Mouse (Mus musculus) cerebellum, adult 2 months (tissue): ENCODE measurements around the gene Olfr1361.

ENCODE experiments used
- CTCF ChIP-seq: fragments of 200-500 bp; IDR thresholded peaks from 2 replicates; pipeline ENCODE4 v1.5.1; 2011; ENCODE audit warnings: low read depth, mild to moderate bottlenecking, control low read depth, low read length, moderate library complexity, borderline replicate concordance; ENCODE audit not compliant: insufficient read depth
- POLR2A ChIP-seq: fragments of 200-500 bp; IDR thresholded peaks from 2 replicates; pipeline ENCODE4 v1.6.1; 2011; ENCODE audit warnings: low read length, control low read depth, borderline replicate concordance; ENCODE audit not compliant: insufficient read depth

DNA sequence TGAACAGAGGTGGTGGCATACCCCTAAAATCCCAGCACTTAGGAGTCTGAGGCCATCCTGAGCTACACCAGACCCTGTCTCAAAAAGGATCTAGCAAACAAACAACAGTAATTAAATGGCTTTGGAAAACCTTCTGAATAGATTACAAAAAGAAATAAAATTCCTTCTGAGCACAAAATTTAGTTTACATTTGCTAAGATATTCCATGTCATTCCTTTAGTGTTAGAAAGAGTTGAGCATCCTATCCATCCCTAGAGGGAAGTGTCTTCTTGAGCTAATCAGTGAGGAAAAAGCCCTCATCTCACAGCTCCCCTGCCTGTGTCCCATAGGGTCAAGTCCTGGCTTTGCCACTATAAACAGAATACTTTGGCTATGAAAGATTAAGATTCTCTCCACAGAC is 34.6 kb upstream of the Olfr1361 start, which contains the start of gene Olfr1359:
- no peak for TF ChIP-seq CTCF
- no peak for TF ChIP-seq POLR2A
